Mouse (Mus musculus): ENCODE measurements around the gene Ahcyl1.
A peak's percentile ranks its signal among the peaks of the same experiment; 100 is the strongest.
"Not testable (repeated sequence)": the region's sequence is repeated elsewhere in the genome, so short reads cannot be mapped to it uniquely, and the experiment has no call there.

Gene Ahcyl1

GRCm38 (mm10) chr3:107655491-107655890 lies 40.9 kb downstream of the Ahcyl1 start:
- no peak for DNase-seq (ENCODE audit: low spot score in 2 of 2)

GRCm38 (mm10) chr3:107654861-107655260 lies 41.5 kb downstream of the Ahcyl1 start:
- no peak for DNase-seq (ENCODE audit: low spot score in 2 of 2)

- no peak for DNase-seq (ENCODE audit: low spot score in 2 of 2)
These were observed 43.4 kb downstream of the Ahcyl1 start for GRCm38 (mm10) chr3:107652968-107653367.

GRCm38 (mm10) chr3:107650276-107650675 lies 46.1 kb downstream of the Ahcyl1 start:
- DNase-seq (ENCODE audit: low spot score in 2 of 2): not testable (repeated sequence)

- DNase-seq (ENCODE audit: low spot score in 2 of 2): no peak
These were observed 49.4 kb downstream of the Ahcyl1 start for GRCm38 (mm10) chr3:107646947-107647346.

GRCm38 (mm10) chr3:107637606-107638172 lies 58.7 kb downstream of the Ahcyl1 start:
- peak in 1 of 2 experiments; percentile 5 for DNase-seq (ENCODE audit: low spot score in 2 of 2)

- DNase-seq (ENCODE audit: low spot score in 2 of 2): no peak
These were observed 60.1 kb downstream of the Ahcyl1 start for GRCm38 (mm10) chr3:107636236-107636635.

GRCm38 (mm10) chr3:107635836-107636235 lies 60.5 kb downstream of the Ahcyl1 start:
- no peak for DNase-seq (ENCODE audit: low spot score in 2 of 2)

GRCm38 (mm10) chr3:107633906-107634305 lies 62.5 kb downstream of the Ahcyl1 start:
- no peak for DNase-seq (ENCODE audit: low spot score in 2 of 2)

GRCm38 (mm10) chr3:107632786-107633185 lies 63.6 kb downstream of the Ahcyl1 start:
- no peak for DNase-seq (ENCODE audit: low spot score in 2 of 2)

GRCm38 (mm10) chr3:107631523-107631958 lies 64.8 kb downstream of the Ahcyl1 start, which contains the start of gene Strip1:
Strip1 (minus strand) TSS chr3:107631694.
- peak; percentile 88 to 91 for DNase-seq (ENCODE audit: low spot score in 2 of 2)

GRCm38 (mm10) chr3:107630682-107631522 lies 65.5 kb downstream of the Ahcyl1 start, which contains the start of gene Gm10961:
Gm10961 (plus strand) TSS chr3:107631322.
- peak in 1 of 2 experiments; percentile 49 for DNase-seq (ENCODE audit: low spot score in 2 of 2)

- DNase-seq (ENCODE audit: low spot score in 2 of 2): no peak
These were observed 66.9 kb downstream of the Ahcyl1 start for GRCm38 (mm10) chr3:107629411-107629810.

GRCm38 (mm10) chr3:107628551-107628950 lies 67.8 kb downstream of the Ahcyl1 start:
- DNase-seq (ENCODE audit: low spot score in 2 of 2): no peak

GRCm38 (mm10) chr3:107627641-107628040 lies 68.7 kb downstream of the Ahcyl1 start:
- no peak for DNase-seq (ENCODE audit: low spot score in 2 of 2)

- DNase-seq (ENCODE audit: low spot score in 2 of 2): no peak
These were observed 69.6 kb downstream of the Ahcyl1 start for GRCm38 (mm10) chr3:107626751-107627150.

- no peak for DNase-seq (ENCODE audit: low spot score in 2 of 2)
These were observed 70.8 kb downstream of the Ahcyl1 start for GRCm38 (mm10) chr3:107625536-107625935.

GRCm38 (mm10) chr3:107624424-107624823 lies 71.9 kb downstream of the Ahcyl1 start:
- DNase-seq (ENCODE audit: low spot score in 2 of 2): no peak

- no peak for DNase-seq (ENCODE audit: low spot score in 2 of 2)
These were observed 73.8 kb downstream of the Ahcyl1 start for GRCm38 (mm10) chr3:107622537-107622936.

- no peak for DNase-seq (ENCODE audit: low spot score in 2 of 2)
These were observed 74.9 kb downstream of the Ahcyl1 start for GRCm38 (mm10) chr3:107621286-107622075.

GRCm38 (mm10) chr3:107619911-107620310 lies 76.4 kb downstream of the Ahcyl1 start:
- DNase-seq (ENCODE audit: low spot score in 2 of 2): no peak

- DNase-seq (ENCODE audit: low spot score in 2 of 2): no peak
These were observed 78.6 kb downstream of the Ahcyl1 start for GRCm38 (mm10) chr3:107617800-107618199.
